Mouse (Mus musculus) MEL-GATA-1-ER (cell line): ENCODE results near the gene Thsd4.
"Not testable (repeated sequence)": the region's sequence is repeated elsewhere in the genome, so short reads cannot be mapped to it uniquely, and the experiment has no call there.

Experiments
- DNase-seq: peaks from one replicate; pipeline ENCODE4 v3.0.0-alpha.2; 2012; ENCODE audit warnings: low read depth; ENCODE audit errors: extremely low read depth

The Thsd4 gene

GRCm38 (mm10) chr9:59949511-59949910, 572.3 kb downstream of the Thsd4 start:
- no peak for DNase-seq

GRCm38 (mm10) chr9:59948691-59949250, 573.1 kb downstream of the Thsd4 start:
- DNase-seq, result no peak

GRCm38 (mm10) chr9:59948226-59948625, 573.6 kb downstream of the Thsd4 start:
- no peak for DNase-seq

- DNase-seq, result no peak
Observed at GRCm38 (mm10) chr9:59947271-59947670, 574.6 kb downstream of the Thsd4 start.

- DNase-seq, result no peak
Observed at GRCm38 (mm10) chr9:59945241-59945640, 576.6 kb downstream of the Thsd4 start.

- DNase-seq, result no peak
Observed at GRCm38 (mm10) chr9:59943826-59944225, 578.0 kb downstream of the Thsd4 start.

- DNase-seq, result no peak
Observed at GRCm38 (mm10) chr9:59942501-59943085, 579.3 kb downstream of the Thsd4 start.

GRCm38 (mm10) chr9:59941885-59942350, 579.9 kb downstream of the Thsd4 start:
- DNase-seq, result no peak

GRCm38 (mm10) chr9:59940913-59941884, 580.6 kb downstream of the Thsd4 start:
- DNase-seq, result no peak

- no peak for DNase-seq
Observed at GRCm38 (mm10) chr9:59939691-59940090, 582.2 kb downstream of the Thsd4 start.

- DNase-seq, result no peak
Observed at GRCm38 (mm10) chr9:59938529-59938928, 583.3 kb downstream of the Thsd4 start.

- not testable (repeated sequence) for DNase-seq
Observed at GRCm38 (mm10) chr9:59935866-59936265, 586.0 kb downstream of the Thsd4 start.

GRCm38 (mm10) chr9:59930248-59930647, 591.6 kb downstream of the Thsd4 start:
- no peak for DNase-seq
